Mouse (Mus musculus): ENCODE measurements at regions not wholly inside any gene's neighbourhood (a gene's known extent, or its start where the extent isn't known, plus 50 kb on each side); places are given as distances from the start of the nearest gene placed in this dataset.

- H3K4me2 ChIP-seq (ENCODE audit: low read length) = no peak overlapping the region
- peaks cover 9 to 18% of the 10 kb centered on the region in 2 experiments for H3K4me1 ChIP-seq (ENCODE audit: control insufficient read depth in 2 of 2, insufficient read depth in 2 of 2, low read length in 2 of 2)
- no peak overlapping the region for H3K27ac ChIP-seq (replicated peaks in 1 of 2; ENCODE audit: control insufficient read depth in 1 of 2, insufficient read depth in 1 of 2, low read depth in 2 of 2, low read length in 2 of 2)
- H3K9ac ChIP-seq (ENCODE audit: low read length) = no peak overlapping the region
- WGBS = 19% methylated on average over 6 of the region's 6 CpGs
- ATAC-seq (ENCODE audit: insufficient number of reproducible peaks, insufficient read depth, low FRiP score, low read depth) = no peak
- H3K27me3 ChIP-seq (ENCODE audit: control insufficient read depth, insufficient read depth, low read length) = peaks cover 7% of the 10 kb centered on the region; the same call in 1 of the 2 replicates
- H3K9me3 ChIP-seq (ENCODE audit: control insufficient read depth, low read length) = no peaks in the 10 kb centered on the region
- no peaks in the 10 kb centered on the region for H3K36me3 ChIP-seq (ENCODE audit: control insufficient read depth, insufficient read depth, low read length)
- H3K4me3 ChIP-seq (ENCODE audit: control insufficient read depth in 1 of 2, insufficient read depth in 1 of 2, low read depth in 1 of 2, low read length in 2 of 2) = no peak overlapping the region
Measured at GRCm38 (mm10) chr3:38042614-38043013, 318.3 kb upstream of the Gm5148 start.

- Histone ChIP-seq H3K4me3 (ENCODE audit: control insufficient read depth in 1 of 2, insufficient read depth in 1 of 2, low read depth in 1 of 2, low read length in 2 of 2) (no peak overlapping the region), H3K4me1 (ENCODE audit: control insufficient read depth in 2 of 2, insufficient read depth in 2 of 2, low read length in 2 of 2) (no peaks in the 10 kb centered on the region), H3K27ac (replicated peaks in 1 of 2; ENCODE audit: control insufficient read depth in 1 of 2, insufficient read depth in 1 of 2, low read depth in 2 of 2, low read length in 2 of 2) (no peak overlapping the region), H3K9ac (ENCODE audit: low read length) (no peak overlapping the region), H3K9me3 (ENCODE audit: control insufficient read depth, low read length) (no peaks in the 10 kb centered on the region), H3K36me3 (ENCODE audit: control insufficient read depth, insufficient read depth, low read length) (no peaks in the 10 kb centered on the region), H3K4me2 (ENCODE audit: low read length) (no peak overlapping the region), H3K27me3 (ENCODE audit: control insufficient read depth, insufficient read depth, low read length) (no peaks in the 10 kb centered on the region)
- no peak for ATAC-seq (ENCODE audit: insufficient number of reproducible peaks, insufficient read depth, low FRiP score, low read depth)
Measured at GRCm38 (mm10) chr3:38036131-38036530, 311.8 kb upstream of the Gm5148 start.

GRCm38 (mm10) chr3:38034138-38034537 lies 309.8 kb upstream of the Gm5148 start:
- Histone ChIP-seq H3K36me3 (ENCODE audit: control insufficient read depth, insufficient read depth, low read length) (no peaks in the 10 kb centered on the region), H3K4me2 (ENCODE audit: low read length) (no peak overlapping the region), H3K9me3 (ENCODE audit: control insufficient read depth, low read length) (no peaks in the 10 kb centered on the region), H3K4me3 (ENCODE audit: control insufficient read depth in 1 of 2, insufficient read depth in 1 of 2, low read depth in 1 of 2, low read length in 2 of 2) (no peak overlapping the region), H3K27me3 (ENCODE audit: control insufficient read depth, insufficient read depth, low read length) (no peaks in the 10 kb centered on the region), H3K9ac (ENCODE audit: low read length) (no peak overlapping the region), H3K4me1 (ENCODE audit: control insufficient read depth in 2 of 2, insufficient read depth in 2 of 2, low read length in 2 of 2) (no peaks in the 10 kb centered on the region), H3K27ac (replicated peaks in 1 of 2; ENCODE audit: control insufficient read depth in 1 of 2, insufficient read depth in 1 of 2, low read depth in 2 of 2, low read length in 2 of 2) (no peak overlapping the region)
- ATAC-seq (ENCODE audit: insufficient number of reproducible peaks, insufficient read depth, low FRiP score, low read depth) = no peak
- 52% methylated on average over 3 of the region's 3 CpGs for WGBS

- H3K27ac ChIP-seq (replicated peaks in 1 of 2; ENCODE audit: control insufficient read depth in 1 of 2, insufficient read depth in 1 of 2, low read depth in 2 of 2, low read length in 2 of 2) = no peak overlapping the region
- H3K27me3 ChIP-seq (ENCODE audit: control insufficient read depth, insufficient read depth, low read length) = no peaks in the 10 kb centered on the region
- H3K9ac ChIP-seq (ENCODE audit: low read length) = no peak overlapping the region
- H3K4me2 ChIP-seq (ENCODE audit: low read length) = no peak overlapping the region
- WGBS = 42% methylated on average over 1 of the region's 1 CpGs
- ATAC-seq (ENCODE audit: insufficient number of reproducible peaks, insufficient read depth, low FRiP score, low read depth) = no peak
- 0 out of 2 replicates have a peak, but pooled peaks cover 4% of the 10 kb centered on the region for H3K9me3 ChIP-seq (ENCODE audit: control insufficient read depth, low read length)
- H3K4me3 ChIP-seq (ENCODE audit: control insufficient read depth in 1 of 2, insufficient read depth in 1 of 2, low read depth in 1 of 2, low read length in 2 of 2) = no peak overlapping the region
- peaks cover 0 to 2% of the 10 kb centered on the region in 2 experiments; a peak in 1 of 4 replicates for H3K4me1 ChIP-seq (ENCODE audit: control insufficient read depth in 2 of 2, insufficient read depth in 2 of 2, low read length in 2 of 2)
- no peaks in the 10 kb centered on the region for H3K36me3 ChIP-seq (ENCODE audit: control insufficient read depth, insufficient read depth, low read length)
Measured at GRCm38 (mm10) chr3:38014768-38015167, 290.5 kb upstream of the Gm5148 start.

GRCm38 (mm10) chr3:38009168-38009567 lies 284.9 kb upstream of the Gm5148 start:
- Histone ChIP-seq H3K27me3 (ENCODE audit: control insufficient read depth, insufficient read depth, low read length) (no peaks in the 10 kb centered on the region), H3K4me3 (ENCODE audit: control insufficient read depth in 1 of 2, insufficient read depth in 1 of 2, low read depth in 1 of 2, low read length in 2 of 2) (no peak overlapping the region), H3K9ac (ENCODE audit: low read length) (no peak overlapping the region), H3K27ac (replicated peaks in 1 of 2; ENCODE audit: control insufficient read depth in 1 of 2, insufficient read depth in 1 of 2, low read depth in 2 of 2, low read length in 2 of 2) (no peak overlapping the region), H3K4me2 (ENCODE audit: low read length) (no peak overlapping the region), H3K36me3 (ENCODE audit: control insufficient read depth, insufficient read depth, low read length) (no peaks in the 10 kb centered on the region), H3K9me3 (ENCODE audit: control insufficient read depth, low read length) (no peaks in the 10 kb centered on the region), H3K4me1 (ENCODE audit: control insufficient read depth in 2 of 2, insufficient read depth in 2 of 2, low read length in 2 of 2) (no peaks in the 10 kb centered on the region)
- 49% methylated on average over 4 of the region's 4 CpGs for WGBS
- ATAC-seq (ENCODE audit: insufficient number of reproducible peaks, insufficient read depth, low FRiP score, low read depth) = no peak

- H3K9me3 ChIP-seq (ENCODE audit: control insufficient read depth, low read length) = no peaks in the 10 kb centered on the region
- no peak overlapping the region for H3K27ac ChIP-seq (replicated peaks in 1 of 2; ENCODE audit: control insufficient read depth in 1 of 2, insufficient read depth in 1 of 2, low read depth in 2 of 2, low read length in 2 of 2)
- H3K9ac ChIP-seq (ENCODE audit: low read length) = no peak overlapping the region
- 49% methylated on average over 7 of the region's 7 CpGs for WGBS
- H3K4me1 ChIP-seq (ENCODE audit: control insufficient read depth in 2 of 2, insufficient read depth in 2 of 2, low read length in 2 of 2) = no peaks in the 10 kb centered on the region
- no peaks in the 10 kb centered on the region for H3K27me3 ChIP-seq (ENCODE audit: control insufficient read depth, insufficient read depth, low read length)
- H3K36me3 ChIP-seq (ENCODE audit: control insufficient read depth, insufficient read depth, low read length) = no peaks in the 10 kb centered on the region
- ATAC-seq (ENCODE audit: insufficient number of reproducible peaks, insufficient read depth, low FRiP score, low read depth) = no peak
- no peak overlapping the region for H3K4me2 ChIP-seq (ENCODE audit: low read length)
- H3K4me3 ChIP-seq (ENCODE audit: control insufficient read depth in 1 of 2, insufficient read depth in 1 of 2, low read depth in 1 of 2, low read length in 2 of 2) = no peak overlapping the region
Measured at GRCm38 (mm10) chr3:38008321-38008720, 284.0 kb upstream of the Gm5148 start.

GRCm38 (mm10) chr3:38007626-38008025 lies 283.3 kb upstream of the Gm5148 start:
- no peak overlapping the region for H3K27ac ChIP-seq (replicated peaks in 1 of 2; ENCODE audit: control insufficient read depth in 1 of 2, insufficient read depth in 1 of 2, low read depth in 2 of 2, low read length in 2 of 2)
- no peaks in the 10 kb centered on the region for H3K9me3 ChIP-seq (ENCODE audit: control insufficient read depth, low read length)
- no peaks in the 10 kb centered on the region for H3K36me3 ChIP-seq (ENCODE audit: control insufficient read depth, insufficient read depth, low read length)
- ATAC-seq (ENCODE audit: insufficient number of reproducible peaks, insufficient read depth, low FRiP score, low read depth) = no peak
- no peaks in the 10 kb centered on the region for H3K27me3 ChIP-seq (ENCODE audit: control insufficient read depth, insufficient read depth, low read length)
- H3K4me3 ChIP-seq (ENCODE audit: control insufficient read depth in 1 of 2, insufficient read depth in 1 of 2, low read depth in 1 of 2, low read length in 2 of 2) = no peak overlapping the region
- H3K9ac ChIP-seq (ENCODE audit: low read length) = no peak overlapping the region
- H3K4me1 ChIP-seq (ENCODE audit: control insufficient read depth in 2 of 2, insufficient read depth in 2 of 2, low read length in 2 of 2) = no peaks in the 10 kb centered on the region
- no peak overlapping the region for H3K4me2 ChIP-seq (ENCODE audit: low read length)
- 72% methylated on average over 1 of the region's 1 CpGs for WGBS

GRCm38 (mm10) chr3:38002275-38002674 lies 278.0 kb upstream of the Gm5148 start:
- no peaks in the 10 kb centered on the region for H3K4me1 ChIP-seq (ENCODE audit: control insufficient read depth in 2 of 2, insufficient read depth in 2 of 2, low read length in 2 of 2)
- ATAC-seq (ENCODE audit: insufficient number of reproducible peaks, insufficient read depth, low FRiP score, low read depth) = no peak
- no peak overlapping the region for H3K4me3 ChIP-seq (ENCODE audit: control insufficient read depth in 1 of 2, insufficient read depth in 1 of 2, low read depth in 1 of 2, low read length in 2 of 2)
- no peaks in the 10 kb centered on the region for H3K36me3 ChIP-seq (ENCODE audit: control insufficient read depth, insufficient read depth, low read length)
- no peak overlapping the region for H3K4me2 ChIP-seq (ENCODE audit: low read length)
- 94% methylated on average over 10 of the region's 10 CpGs for WGBS
- no peaks in the 10 kb centered on the region for H3K9me3 ChIP-seq (ENCODE audit: control insufficient read depth, low read length)
- no peak overlapping the region for H3K9ac ChIP-seq (ENCODE audit: low read length)
- no peak overlapping the region for H3K27ac ChIP-seq (replicated peaks in 1 of 2; ENCODE audit: control insufficient read depth in 1 of 2, insufficient read depth in 1 of 2, low read depth in 2 of 2, low read length in 2 of 2)
- no peaks in the 10 kb centered on the region for H3K27me3 ChIP-seq (ENCODE audit: control insufficient read depth, insufficient read depth, low read length)

All from heart, embryonic 14.5 days (tissue).